Comparison of ENCODE assay signal across 8 mouse cellular contexts in the genomic region with DNA sequence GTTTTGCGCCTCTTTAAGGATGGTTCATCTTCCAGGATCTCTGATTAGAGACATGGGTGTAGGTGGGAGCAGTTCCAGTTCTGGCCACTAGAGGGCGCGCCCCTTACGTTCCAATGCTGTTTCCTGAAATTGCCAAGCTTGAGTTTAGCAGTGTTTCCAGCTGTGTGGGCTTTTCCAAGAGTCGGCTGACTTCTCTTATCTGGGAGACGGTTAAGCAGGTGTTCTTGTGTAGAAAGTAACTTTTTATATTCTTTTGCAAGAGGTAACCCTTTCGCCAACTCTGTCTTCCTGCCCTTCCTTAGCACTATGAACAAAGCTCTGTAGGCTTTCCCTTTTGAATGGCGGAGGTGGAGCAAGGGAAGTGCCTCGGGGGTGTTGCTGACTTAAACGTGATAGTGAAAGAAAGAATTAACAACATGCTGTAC. TPM values are rescaled to one million over a fixed set of nuclear protein-coding genes. Genes with fewer than 3 reads are reported as not detected.
DNase-seq lines count a peak whose midpoint lies in the region; ATAC-seq and TF ChIP-seq lines count a peak whose summit lies in the region.

No protein-coding gene starts in this region.

- no peak overlapping the region for H3K4me3 ChIP-seq in cerebellum, adult 2 months (replicated peaks; ENCODE audit: insufficient read depth, low read depth, low read length)
- H3K4me3 ChIP-seq in forebrain, embryonic 16.5 days (replicated peaks; ENCODE audit: low read length), result peak overlapping the region; percentile 18; the same call in 1 of the 2 replicates
- peak overlapping the region; percentile 53 for H3K4me3 ChIP-seq in lung, adult 2 months (replicated peaks; ENCODE audit: extremely low read depth, low read depth, low read length)

- ATAC-seq in forebrain, embryonic 16.5 days, result peak; percentile 75
- ATAC-seq in neutrophil, adult 5-6 weeks (ENCODE audit: extremely low read depth, insufficient number of reproducible peaks, low FRiP score, poor library complexity, severe bottlenecking), result peak; percentile 67; the same call in 1 of the 2 replicates

- H3K9ac ChIP-seq in forebrain, embryonic 16.5 days (replicated peaks; ENCODE audit: low read depth, low read length), result no peak overlapping the region

- peak; percentile 95 for TF ChIP-seq CTCF in cerebellum, adult 2 months (IDR thresholded peaks at IDR 0.05; ENCODE audit: borderline replicate concordance, insufficient read depth, low read depth, low read length)
- TF ChIP-seq CTCF in lung, adult 2 months (IDR thresholded peaks at IDR 0.05; ENCODE audit: insufficient read depth, low read length), result peak; percentile 98

- no peaks in the 10 kb centered on the region for H3K27me3 ChIP-seq in cerebellum, adult 2 months (ENCODE audit: control insufficient read depth, insufficient read depth, low read length)
- H3K27me3 ChIP-seq in forebrain, embryonic 16.5 days (replicated peaks; ENCODE audit: control insufficient read depth, insufficient read depth, low read length), result no peaks in the 10 kb centered on the region

- peak overlapping the region; percentile 37 for H3K4me2 ChIP-seq in forebrain, embryonic 16.5 days (ENCODE audit: low read length)

- no peak overlapping the region for H3K27ac ChIP-seq in cerebellum, adult 2 months (ENCODE audit: insufficient read depth, low read length)
- no peak overlapping the region for H3K27ac ChIP-seq in forebrain, embryonic 16.5 days (ENCODE audit: low read length)

- H3K4me1 ChIP-seq in cerebellum, adult 2 months (ENCODE audit: control insufficient read depth, insufficient read depth, low read length), result no peaks in the 10 kb centered on the region
- peaks cover 3% of the 10 kb centered on the region; the same call in 1 of the 2 replicates for H3K4me1 ChIP-seq in forebrain, embryonic 16.5 days (replicated peaks; ENCODE audit: control insufficient read depth, insufficient read depth, low read length)
- H3K4me1 ChIP-seq in lung, adult 2 months (ENCODE audit: control insufficient read depth, insufficient read depth, low read length), result no peaks in the 10 kb centered on the region

- no peaks in the 10 kb centered on the region for H3K9me3 ChIP-seq in forebrain, embryonic 16.5 days (ENCODE audit: control insufficient read depth, low read length)

- WGBS in cerebellum, adult 2 months, result 13% methylated on average over 10 of the region's 10 CpGs
- 7% methylated on average over 10 of the region's 10 CpGs for WGBS in forebrain, embryonic 16.5 days
- 5% methylated on average over 10 of the region's 10 CpGs for WGBS in lung, adult 2 months

- TF ChIP-seq POLR2A in cerebellum, adult 2 months (IDR thresholded peaks at IDR 0.05; ENCODE audit: borderline replicate concordance, insufficient read depth, low read length), result no peak
- TF ChIP-seq POLR2A in lung, adult 2 months (IDR thresholded peaks at IDR 0.05; ENCODE audit: borderline replicate concordance, extremely low read depth, low read depth, low read length), result no peak

- intact Hi-C loops in heart, postnatal 36 days (cut with DNase I), result loop anchor here (1.0 to 10.0 kb wide), 3 partner anchors 160 to 350 kb away; a partner anchor contains a TSS

- H3K36me3 ChIP-seq in forebrain, embryonic 16.5 days (ENCODE audit: control insufficient read depth, insufficient read depth), result peaks cover 14% of the 10 kb centered on the region

- DNase-seq in MN1 (ENCODE audit: low spot score), result peak; percentile 74
- DNase-seq in cerebellum, adult 2 months, result peak; percentile 56 to 75
- peak; percentile 77 to 87 for DNase-seq in heart, postnatal 36 days
- DNase-seq in layer of hippocampus, adult 18-20 months (ENCODE audit: low spot score in 2 of 2), result peak; percentile 61 to 91
- DNase-seq in lung, adult 2 months, result peak; percentile 74
- peak; percentile 78 for DNase-seq in testis, postnatal 14 days (ENCODE audit: low spot score)

RNA-seq across cellular contexts. Expression of a gene that starts 13.9 kb away (rescaled TPM):
- 142 and 151 TPM in 2 replicates for polyA plus RNA-seq in cerebellum, adult 2 months (2012; rRNA removed)
- 80.9 and 86.9 TPM in 2 replicates for polyA plus RNA-seq in forebrain, embryonic 16.5 days (2015; fragmentation: Nextera tagmentation; extraction: Ambion mirVana)
- total RNA-seq in heart, postnatal 36 days (2021), result 10 to 100 TPM; 18.2 to 19.0 TPM
- total RNA-seq in layer of hippocampus, adult 18-20 months (2021), result 10 to 100 TPM; 53.7 to 54.0 TPM
- 85.5 and 92.1 TPM in 2 replicates for polyA plus RNA-seq in lung, adult 2 months (2012; rRNA removed)
- 40.6 and 42.8 TPM in 2 replicates for total RNA-seq in neutrophil, adult 5-6 weeks (2017)
